Mouse (Mus musculus): ENCODE results near the gene Fgf15. TPM values are rescaled to one million over a fixed set of nuclear protein-coding genes. Genes with fewer than 3 reads are reported as not detected.

Fgf15 gene
- total and polyA plus RNA-seq, 3 experiments = 38.9 to 129 (median 48.5) TPM

- Histone ChIP-seq H3K4me3 (ENCODE audit: low read depth, low read length) (peak within 1 kb of the TSS; percentile 95), H3K36me3 (replicated peaks) (peaks cover 42% of the 10 kb centered on the region), H3K27me3 (ENCODE audit: insufficient read depth, low read length) (no peaks in the 10 kb centered on the region), H3K4me1 (ENCODE audit: insufficient read depth, low read depth, low read length) (peaks cover 28% of the 10 kb centered on the region), H3K9me3 (replicated peaks) (no peaks in the 10 kb centered on the region)
- ATAC-seq (ENCODE audit: extremely low read depth, insufficient number of reproducible peaks, low FRiP score, poor library complexity, severe bottlenecking) (peak; percentile 86), DNase-seq (ENCODE audit: low spot score) (peak; percentile 77)
- TF ChIP-seq TAL1 (conservative IDR thresholded peaks at IDR 0.05; ENCODE audit: low read depth, low read length) = no peak
- TF ChIP-seq CTCF (IDR thresholded peaks at IDR 0.05; ENCODE audit: low read depth, low read length) = no peak
- TF ChIP-seq GATA2 (IDR thresholded peaks at IDR 0.05; ENCODE audit: borderline replicate concordance, low read depth, low read length) = no peak
- no peak for TF ChIP-seq POLR2AphosphoS5 (IDR thresholded peaks at IDR 0.05; ENCODE audit: insufficient replicate concordance, low read depth, low read length)
- no peak for TF ChIP-seq GATA1 (IDR thresholded peaks at IDR 0.05; ENCODE audit: borderline replicate concordance, low read length)
These were observed 18.8 kb downstream of the Fgf15 start, which contains the start of gene LTO1 for GRCm38 (mm10) chr7:144914948-144915750. Gene LTO1 (plus strand): TSS chr7:144915100.

- H3K9me3 ChIP-seq (replicated peaks) = no peaks in the 10 kb centered on the region
- H3K27me3 ChIP-seq (ENCODE audit: insufficient read depth, low read length) = no peaks in the 10 kb centered on the region
- DNase-seq (ENCODE audit: low spot score) (no peak), ATAC-seq (ENCODE audit: extremely low read depth, insufficient number of reproducible peaks, low FRiP score, poor library complexity, severe bottlenecking) (no peak)
- H3K4me3 ChIP-seq (ENCODE audit: low read depth, low read length) = no peak overlapping the region
- no peak for TF ChIP-seq POLR2AphosphoS5 (IDR thresholded peaks at IDR 0.05; ENCODE audit: insufficient replicate concordance, low read depth, low read length)
- no peak for TF ChIP-seq GATA2 (IDR thresholded peaks at IDR 0.05; ENCODE audit: borderline replicate concordance, low read depth, low read length)
- TF ChIP-seq GATA1 (IDR thresholded peaks at IDR 0.05; ENCODE audit: borderline replicate concordance, low read length) = no peak
- TF ChIP-seq TAL1 (conservative IDR thresholded peaks at IDR 0.05; ENCODE audit: low read depth, low read length) = no peak
- no peak for TF ChIP-seq CTCF (IDR thresholded peaks at IDR 0.05; ENCODE audit: low read depth, low read length)
- H3K4me1 ChIP-seq (ENCODE audit: insufficient read depth, low read depth, low read length) = peaks cover 32% of the 10 kb centered on the region
- H3K36me3 ChIP-seq (replicated peaks) = peaks cover 75% of the 10 kb centered on the region
These were observed 22.5 kb downstream of the Fgf15 start for GRCm38 (mm10) chr7:144918823-144919222.

DNA sequence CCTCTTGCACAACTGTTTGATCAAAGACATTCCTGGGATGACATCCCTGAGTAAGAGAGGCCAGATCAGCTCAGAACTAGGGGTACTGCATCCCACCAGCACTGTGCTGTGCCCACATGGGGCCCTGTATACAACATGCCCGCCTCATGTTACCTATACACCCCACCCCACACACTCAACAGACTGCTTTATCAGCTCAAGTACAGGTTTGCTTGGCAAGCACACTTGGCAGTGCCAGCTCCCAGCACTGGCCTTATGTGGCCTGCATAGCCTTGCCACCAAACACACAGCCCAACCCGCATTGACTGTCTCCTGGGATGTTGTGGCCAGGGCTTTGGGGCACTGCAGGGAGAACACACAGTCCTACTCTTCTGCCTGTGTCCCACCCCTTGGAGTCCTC lies 31.3 kb downstream of the Fgf15 start:
- Histone ChIP-seq H3K27me3 (ENCODE audit: insufficient read depth, low read length) (no peaks in the 10 kb centered on the region; the same call in 1 of the 2 replicates), H3K4me1 (ENCODE audit: insufficient read depth, low read depth, low read length) (peaks cover 4% of the 10 kb centered on the region; the same call in 1 of the 2 replicates), H3K9me3 (replicated peaks) (no peaks in the 10 kb centered on the region), H3K36me3 (replicated peaks) (peaks cover 66% of the 10 kb centered on the region), H3K4me3 (ENCODE audit: low read depth, low read length) (no peak overlapping the region)
- DNase-seq (ENCODE audit: low spot score) = no peak
- no peak for TF ChIP-seq TAL1 (conservative IDR thresholded peaks at IDR 0.05; ENCODE audit: low read depth, low read length)
- TF ChIP-seq POLR2AphosphoS5 (IDR thresholded peaks at IDR 0.05; ENCODE audit: insufficient replicate concordance, low read depth, low read length) = no peak
- TF ChIP-seq GATA1 (IDR thresholded peaks at IDR 0.05; ENCODE audit: borderline replicate concordance, low read length) = no peak
- TF ChIP-seq GATA2 (IDR thresholded peaks at IDR 0.05; ENCODE audit: borderline replicate concordance, low read depth, low read length) = no peak
- TF ChIP-seq CTCF (IDR thresholded peaks at IDR 0.05; ENCODE audit: low read depth, low read length) = no peak
- ATAC-seq (ENCODE audit: extremely low read depth, insufficient number of reproducible peaks, low FRiP score, poor library complexity, severe bottlenecking) = no peak

DNA sequence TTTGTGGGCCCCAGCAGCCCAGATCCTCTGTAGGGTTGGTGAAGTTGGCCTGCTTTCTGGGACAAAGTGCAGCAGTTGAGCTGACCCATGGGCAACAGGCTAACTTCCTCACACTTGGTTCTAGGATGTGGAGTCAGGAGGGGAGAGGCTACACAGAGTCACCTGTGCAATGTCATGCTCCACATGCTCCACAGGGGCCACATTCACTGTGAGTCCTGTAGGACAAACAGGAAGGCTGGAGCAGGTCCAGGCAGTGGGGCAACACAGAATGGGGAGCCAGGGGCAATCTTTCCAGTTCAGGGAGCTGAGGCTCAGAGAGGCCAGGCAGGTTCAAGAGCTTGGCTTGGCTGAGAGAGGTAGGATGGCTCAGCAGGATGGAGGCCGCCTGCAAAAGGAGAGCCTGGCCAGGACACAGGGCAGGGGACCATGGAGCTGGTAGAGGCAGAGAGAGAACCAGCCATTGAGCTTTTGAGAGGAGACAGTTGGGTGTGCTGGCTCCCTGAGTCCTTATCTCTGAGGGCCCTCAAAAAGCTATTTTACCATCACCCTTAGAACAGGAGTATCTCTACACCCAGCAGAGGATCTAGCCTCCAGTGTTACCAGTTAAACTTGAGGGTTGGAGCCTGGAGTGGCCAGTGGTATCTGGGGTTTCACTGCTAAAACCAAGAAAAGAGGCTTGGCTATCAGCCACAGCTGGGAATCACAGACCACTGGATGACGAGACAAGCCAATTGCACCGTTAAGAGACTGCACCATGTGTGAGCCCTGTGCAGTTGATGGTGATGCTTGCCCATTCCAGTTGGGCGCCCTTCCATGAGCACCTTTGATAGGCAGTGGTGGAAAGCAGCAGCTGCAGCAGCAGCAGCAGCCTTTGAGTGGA lies 31.9 kb downstream of the Fgf15 start:
- H3K4me3 ChIP-seq (ENCODE audit: low read depth, low read length) = no peak overlapping the region
- H3K36me3 ChIP-seq (replicated peaks) = peaks cover 60% of the 10 kb centered on the region
- peaks cover 4% of the 10 kb centered on the region; the same call in 1 of the 2 replicates for H3K4me1 ChIP-seq (ENCODE audit: insufficient read depth, low read depth, low read length)
- ATAC-seq (ENCODE audit: extremely low read depth, insufficient number of reproducible peaks, low FRiP score, poor library complexity, severe bottlenecking) (no peak), DNase-seq (ENCODE audit: low spot score) (no peak)
- TF ChIP-seq POLR2AphosphoS5 (IDR thresholded peaks at IDR 0.05; ENCODE audit: insufficient replicate concordance, low read depth, low read length) (no peak), CTCF (IDR thresholded peaks at IDR 0.05; ENCODE audit: low read depth, low read length) (no peak), GATA2 (IDR thresholded peaks at IDR 0.05; ENCODE audit: borderline replicate concordance, low read depth, low read length) (no peak), TAL1 (conservative IDR thresholded peaks at IDR 0.05; ENCODE audit: low read depth, low read length) (no peak), GATA1 (IDR thresholded peaks at IDR 0.05; ENCODE audit: borderline replicate concordance, low read length) (no peak)
- H3K27me3 ChIP-seq (ENCODE audit: insufficient read depth, low read length) = peaks cover 2% of the 10 kb centered on the region; the same call in 1 of the 2 replicates
- no peaks in the 10 kb centered on the region for H3K9me3 ChIP-seq (replicated peaks)

GRCm38 (mm10) chr7:144928889-144929210 lies 32.5 kb downstream of the Fgf15 start:
- DNase-seq (ENCODE audit: low spot score) = no peak
- H3K4me3 ChIP-seq (ENCODE audit: low read depth, low read length) = no peak overlapping the region
- TF ChIP-seq POLR2AphosphoS5 (IDR thresholded peaks at IDR 0.05; ENCODE audit: insufficient replicate concordance, low read depth, low read length) (no peak), TAL1 (conservative IDR thresholded peaks at IDR 0.05; ENCODE audit: low read depth, low read length) (no peak), GATA2 (IDR thresholded peaks at IDR 0.05; ENCODE audit: borderline replicate concordance, low read depth, low read length) (no peak), GATA1 (IDR thresholded peaks at IDR 0.05; ENCODE audit: borderline replicate concordance, low read length) (no peak), CTCF (IDR thresholded peaks at IDR 0.05; ENCODE audit: low read depth, low read length) (no peak)
- peaks cover 54% of the 10 kb centered on the region for H3K36me3 ChIP-seq (replicated peaks)
- H3K4me1 ChIP-seq (ENCODE audit: insufficient read depth, low read depth, low read length) = no peaks in the 10 kb centered on the region
- no peak for ATAC-seq (ENCODE audit: extremely low read depth, insufficient number of reproducible peaks, low FRiP score, poor library complexity, severe bottlenecking)
- no peaks in the 10 kb centered on the region for H3K9me3 ChIP-seq (replicated peaks)
- peaks cover 8% of the 10 kb centered on the region for H3K27me3 ChIP-seq (ENCODE audit: insufficient read depth, low read length)

GRCm38 (mm10) chr7:144929506-144929905 lies 33.2 kb downstream of the Fgf15 start:
- no peak for DNase-seq (ENCODE audit: low spot score)
- no peak for ATAC-seq (ENCODE audit: extremely low read depth, insufficient number of reproducible peaks, low FRiP score, poor library complexity, severe bottlenecking)
- no peaks in the 10 kb centered on the region for H3K4me1 ChIP-seq (ENCODE audit: insufficient read depth, low read depth, low read length)
- H3K4me3 ChIP-seq (ENCODE audit: low read depth, low read length) = no peak overlapping the region
- H3K9me3 ChIP-seq (replicated peaks) = no peaks in the 10 kb centered on the region
- TF ChIP-seq TAL1 (conservative IDR thresholded peaks at IDR 0.05; ENCODE audit: low read depth, low read length) (no peak), POLR2AphosphoS5 (IDR thresholded peaks at IDR 0.05; ENCODE audit: insufficient replicate concordance, low read depth, low read length) (no peak), CTCF (IDR thresholded peaks at IDR 0.05; ENCODE audit: low read depth, low read length) (no peak), GATA1 (IDR thresholded peaks at IDR 0.05; ENCODE audit: borderline replicate concordance, low read length) (no peak), GATA2 (IDR thresholded peaks at IDR 0.05; ENCODE audit: borderline replicate concordance, low read depth, low read length) (no peak)
- peaks cover 15% of the 10 kb centered on the region for H3K27me3 ChIP-seq (ENCODE audit: insufficient read depth, low read length)
- peaks cover 47% of the 10 kb centered on the region for H3K36me3 ChIP-seq (replicated peaks)
